Mouse (Mus musculus) brain, embryonic 14.5 days (tissue): ENCODE measurements around the gene Cdk5rap3.

ENCODE experiments used
- CTCF ChIP-seq: fragments of 200-500 bp; IDR thresholded peaks from 2 replicates; pipeline ENCODE4 v1.5.1; 2012; ENCODE audit warnings: inconsistent platforms, mild to moderate bottlenecking, moderate library complexity, borderline replicate concordance; ENCODE audit not compliant: insufficient read depth, insufficient read length; ENCODE audit errors: extremely low read depth
- POLR2A ChIP-seq: fragments of 200-500 bp; IDR thresholded peaks from 2 replicates; pipeline ENCODE4 v1.6.1; 2012; ENCODE audit warnings: mild to moderate bottlenecking, inconsistent platforms, borderline replicate concordance; ENCODE audit not compliant: poor library complexity, insufficient read depth, insufficient read length, severe bottlenecking; ENCODE audit errors: extremely low read depth

DNA sequence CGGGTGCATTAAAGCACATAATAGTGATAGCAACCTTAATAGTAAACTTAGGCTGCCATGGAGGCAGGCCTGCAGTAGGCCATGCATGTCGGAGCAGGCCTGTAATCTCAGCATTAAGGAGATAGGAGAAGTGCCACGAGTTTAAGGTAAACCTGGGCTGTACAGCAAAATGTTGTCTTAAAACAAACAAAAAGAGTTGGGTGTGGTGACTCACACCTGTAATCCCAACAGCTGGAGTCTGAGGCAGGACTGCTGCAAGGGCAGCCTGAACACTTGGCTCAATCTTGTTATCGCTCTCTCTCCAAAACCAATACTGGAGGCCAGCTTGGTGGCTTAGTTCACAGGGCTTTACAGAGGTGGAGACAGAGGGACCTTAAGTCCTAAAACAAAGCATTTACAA, 38.8 kb upstream of the Cdk5rap3 start:
- TF ChIP-seq CTCF (no peak), POLR2A (no peak)
